Mouse (Mus musculus) heart, postnatal 0 days (tissue): ENCODE results near the gene Kctd6.

Experiments
- CTCF ChIP-seq: IDR thresholded peaks from 2 replicates; pipeline ENCODE4 v1.5.1; 2016; ENCODE audit warnings: antibody characterized with exemption, control low read depth, low read depth
- EP300 ChIP-seq: IDR thresholded peaks from 2 replicates; pipeline ENCODE4 v1.6.1; 2016; ENCODE audit warnings: antibody characterized with exemption, low read depth

DNA sequence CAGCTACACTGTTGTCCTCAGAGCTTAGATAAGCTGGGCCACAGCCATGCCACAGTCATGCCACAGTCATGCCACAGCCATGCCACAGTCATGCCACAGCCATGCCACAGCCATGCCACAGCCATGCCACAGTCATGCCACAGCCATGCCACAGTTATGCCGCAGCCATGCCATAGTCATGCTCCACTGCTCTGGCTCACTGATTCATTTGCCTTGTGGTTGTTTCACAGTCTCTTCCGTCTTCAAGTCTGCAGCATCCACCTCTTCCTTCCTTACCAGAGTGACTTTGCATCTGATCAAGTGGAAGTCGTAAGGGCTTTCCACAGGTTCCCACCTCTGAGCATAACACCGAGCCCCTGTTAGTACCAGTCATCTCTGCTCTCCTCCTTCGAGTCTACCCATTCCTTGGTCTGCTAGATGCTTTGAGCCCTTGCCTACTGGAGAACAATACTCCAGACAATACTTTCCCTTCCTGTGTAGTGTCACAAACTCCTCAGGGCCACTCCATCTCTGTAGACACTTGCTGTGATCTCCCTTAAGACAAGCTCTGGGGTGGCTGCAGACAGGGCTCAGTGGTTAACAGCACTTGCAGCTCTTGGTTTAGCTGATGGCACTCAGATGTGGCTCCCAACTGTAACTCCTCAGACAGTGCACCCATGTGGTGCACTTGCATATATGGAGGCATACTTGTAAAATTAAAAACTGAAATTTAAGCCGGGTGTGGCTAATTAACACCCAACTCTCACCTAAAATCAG is 18.4 kb downstream of the Kctd6 start:
- no peak for TF ChIP-seq CTCF
- TF ChIP-seq EP300 = no peak
